Mouse (Mus musculus) limb, embryonic 13.5 days (tissue): Measurements from ENCODE around the gene Lexm. TPM values are rescaled to one million over a fixed set of nuclear protein-coding genes. Genes with fewer than 3 reads are reported as not detected.

Experiments
- ATAC-seq: fragments of 200-750 bp; cut with Nextera tagmentation; 2 replicates; pipeline ENCODE4 v1.8.0; 2017; ENCODE audit warnings: low read depth, moderate number of reproducible peaks, moderate TSS enrichment; ENCODE audit not compliant: low FRiP score
- H3K27ac ChIP-seq: fragments of 300-500 bp; sonication (generic); 2 replicates; pipeline ENCODE4 v1.5.1; 2015; ENCODE audit warnings: inconsistent platforms, mild to moderate bottlenecking, moderate library complexity
- H3K27me3 ChIP-seq: fragments of 300-500 bp; sonication (generic); 2 replicates; pipeline ENCODE4 v1.6.1; 2015; ENCODE audit warnings: mild to moderate bottlenecking, inconsistent platforms
- H3K36me3 ChIP-seq: fragments of 300-500 bp; sonication (generic); 2 replicates; pipeline ENCODE4 v1.6.1; 2015; ENCODE audit warnings: inconsistent platforms, mild to moderate bottlenecking, moderate library complexity
- H3K4me1 ChIP-seq: fragments of 300-500 bp; sonication (generic); 2 replicates; pipeline ENCODE4 v1.6.1; 2015; ENCODE audit warnings: inconsistent platforms
- H3K4me2 ChIP-seq: fragments of 300-500 bp; sonication (generic); replicated peaks from 2 replicates; pipeline ENCODE4 v1.6.1; 2015; ENCODE audit warnings: inconsistent platforms, mild to moderate bottlenecking, moderate library complexity
- H3K4me3 ChIP-seq: fragments of 300-500 bp; sonication (generic); 2 replicates; pipeline ENCODE4 v1.5.1; 2015; ENCODE audit warnings: moderate library complexity, mild to moderate bottlenecking, inconsistent platforms
- H3K9ac ChIP-seq: fragments of 300-500 bp; sonication (generic); 2 replicates; pipeline ENCODE4 v1.6.1; 2015; ENCODE audit warnings: mild to moderate bottlenecking, inconsistent platforms
- H3K9me3 ChIP-seq: fragments of 300-500 bp; sonication (generic); 2 replicates; pipeline ENCODE4 v1.6.1; 2016; ENCODE audit warnings: inconsistent platforms
- WGBS: fragments of 180-500 bp; shearing (Covaris S2); methylation state at CpG from one replicate; pipeline ENCODE4 v1.1.7; 2015; 5-methylcytosine and 5-hydroxymethylcytosine counted together
- polyA plus RNA-seq: library from polyadenylated mRNA; unstranded; fragments of >200 nt; fragmentation: Nextera tagmentation; extraction: Ambion mirVana; gene quantifications from 2 replicates; pipeline ENCODE4 v1.2.1, GENCODE M21; 2015

Lexm gene
- 0.11 and 0.42 TPM in 2 replicates for polyA plus RNA-seq

DNA sequence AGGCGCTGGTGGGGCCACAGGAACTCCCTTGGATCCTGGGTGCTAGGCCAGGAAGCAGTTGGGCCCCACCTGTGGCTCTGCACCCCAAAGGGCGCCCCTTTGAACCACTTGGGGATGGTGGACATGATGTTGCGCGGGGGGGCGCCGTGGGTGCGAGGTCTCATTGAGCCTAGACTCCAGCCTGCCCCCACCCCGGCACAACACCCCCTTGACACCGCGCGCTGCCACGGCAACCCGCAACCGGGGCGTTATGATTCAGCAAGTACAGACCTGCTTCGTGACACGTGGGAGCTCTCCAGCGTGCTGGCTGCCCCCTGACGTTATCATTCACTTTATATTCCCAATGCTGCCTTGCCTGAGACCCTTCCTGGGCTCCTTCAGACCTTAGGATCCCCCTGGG is at the start of gene Lexm:
Gene Lexm (minus strand): TSS at position 186 of the 400 bp plus-strand sequence.
- under 1% methylated on average over 18 of the region's 19 CpGs for WGBS
- H3K4me1 ChIP-seq = peaks cover 12% of the 10 kb centered on the region
- ATAC-seq = no peak; the same call in 1 of the 2 replicates

GRCm38 (mm10) chr4:106666546-106666945 is 49.5 kb upstream of the Lexm start:
- no peaks in the 10 kb centered on the region for H3K9me3 ChIP-seq
- H3K4me3 ChIP-seq = no peak overlapping the region
- no peak for ATAC-seq
- WGBS = 98% methylated on average over 2 of the region's 2 CpGs
- no peak overlapping the region for H3K4me2 ChIP-seq
- no peaks in the 10 kb centered on the region for H3K4me1 ChIP-seq
- H3K9ac ChIP-seq = no peak overlapping the region
- H3K36me3 ChIP-seq = peaks cover 100% of the 10 kb centered on the region
- no peak overlapping the region for H3K27ac ChIP-seq
- H3K27me3 ChIP-seq = no peaks in the 10 kb centered on the region

More for the DNA sequence above, at the start of gene Lexm:
- H3K27ac ChIP-seq = no peak within 1 kb of the TSS
- H3K9ac ChIP-seq = no peak within 1 kb of the TSS
- H3K36me3 ChIP-seq = no peaks in the 10 kb centered on the region
- H3K27me3 ChIP-seq = peaks cover 28% of the 10 kb centered on the region
- peak within 1 kb of the TSS; percentile 10; the same call in 1 of the 2 replicates for H3K4me3 ChIP-seq
- no peaks in the 10 kb centered on the region for H3K9me3 ChIP-seq
- peak within 1 kb of the TSS; percentile 53 for H3K4me2 ChIP-seq

DNA sequence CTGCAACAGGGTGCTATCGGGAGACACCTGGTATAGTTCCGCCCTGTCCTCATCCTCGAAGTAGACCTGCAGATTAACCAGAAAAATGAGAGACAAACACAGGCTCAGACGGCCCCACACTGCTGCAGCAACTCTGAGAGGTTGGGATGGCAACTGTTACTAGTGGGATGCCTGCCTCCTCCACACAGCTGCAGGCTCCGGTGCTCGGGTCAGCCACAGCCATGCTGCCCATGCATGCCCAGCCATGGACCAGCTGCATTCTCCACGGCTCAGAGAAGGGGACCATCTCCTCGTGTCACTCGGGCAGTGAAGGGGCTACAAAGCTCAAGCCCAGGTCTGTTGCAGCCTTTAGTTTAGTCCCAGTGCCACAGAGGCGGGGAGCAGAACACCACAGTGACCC is 48.6 kb upstream of the Lexm start:
- Histone ChIP-seq H3K9ac (no peak overlapping the region), H3K9me3 (no peaks in the 10 kb centered on the region), H3K4me2 (no peak overlapping the region), H3K27me3 (no peaks in the 10 kb centered on the region), H3K4me3 (no peak overlapping the region), H3K4me1 (no peaks in the 10 kb centered on the region), H3K36me3 (peaks cover 100% of the 10 kb centered on the region), H3K27ac (no peak overlapping the region)
- ATAC-seq = no peak
- 92% methylated on average over 10 of the region's 10 CpGs for WGBS

DNA sequence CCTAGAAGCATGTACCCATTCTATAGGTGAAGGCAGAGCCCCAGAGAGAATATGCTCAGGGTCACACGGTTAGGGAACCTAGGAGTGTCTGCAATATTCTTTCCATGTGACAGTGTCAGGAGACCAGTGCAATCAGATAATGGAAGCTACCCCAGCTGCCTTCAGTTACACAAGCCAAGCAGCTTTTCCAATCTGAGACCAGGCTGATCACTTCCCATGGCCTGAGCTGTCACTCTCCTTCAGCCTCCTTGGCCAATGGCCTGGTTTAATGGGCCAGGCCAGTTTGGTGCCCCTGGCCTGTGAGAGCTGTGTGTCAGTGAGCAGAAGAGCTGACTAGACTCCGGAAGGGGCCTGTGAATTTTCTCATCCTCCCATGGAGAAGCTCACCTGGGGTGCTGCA is 48.2 kb upstream of the Lexm start:
- no peak overlapping the region for H3K4me2 ChIP-seq
- H3K4me1 ChIP-seq = no peaks in the 10 kb centered on the region
- peaks cover 100% of the 10 kb centered on the region for H3K36me3 ChIP-seq
- no peak for ATAC-seq
- no peak overlapping the region for H3K27ac ChIP-seq
- no peak overlapping the region for H3K9ac ChIP-seq
- no peak overlapping the region for H3K4me3 ChIP-seq
- WGBS = 87% methylated on average over 2 of the region's 2 CpGs
- no peaks in the 10 kb centered on the region for H3K9me3 ChIP-seq
- no peaks in the 10 kb centered on the region for H3K27me3 ChIP-seq

DNA sequence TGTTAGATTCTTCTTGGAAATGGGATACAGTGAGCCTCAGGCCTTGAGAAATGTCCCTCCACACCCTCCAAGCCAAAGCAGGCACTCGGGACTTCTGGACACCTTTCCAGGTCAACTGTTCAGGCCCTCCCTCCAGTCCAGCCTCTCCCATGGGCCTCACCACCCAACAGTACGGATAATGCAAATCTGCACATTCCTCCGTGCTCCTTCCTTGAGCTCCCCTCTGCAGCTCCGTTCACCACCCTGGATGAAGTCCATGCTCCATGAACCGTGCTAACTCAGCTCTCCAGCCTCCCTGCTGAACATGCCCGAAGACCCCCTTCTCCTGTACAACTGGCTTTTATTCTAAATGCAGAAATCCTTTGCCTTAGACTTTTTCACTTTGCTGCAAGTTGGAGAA is 47.7 kb upstream of the Lexm start:
- Histone ChIP-seq H3K4me2 (no peak overlapping the region), H3K4me1 (no peaks in the 10 kb centered on the region), H3K4me3 (no peak overlapping the region), H3K9me3 (no peaks in the 10 kb centered on the region), H3K9ac (no peak overlapping the region), H3K36me3 (peaks cover 100% of the 10 kb centered on the region), H3K27ac (no peak overlapping the region), H3K27me3 (no peaks in the 10 kb centered on the region)
- no peak for ATAC-seq
- WGBS = 88% methylated on average over 6 of the region's 6 CpGs

GRCm38 (mm10) chr4:106663956-106664470 is 47.0 kb upstream of the Lexm start:
- H3K36me3 ChIP-seq = peaks cover 100% of the 10 kb centered on the region
- no peaks in the 10 kb centered on the region for H3K4me1 ChIP-seq
- no peak overlapping the region for H3K27ac ChIP-seq
- 84% methylated on average over 5 of the region's 5 CpGs for WGBS
- no peak overlapping the region for H3K4me3 ChIP-seq
- no peaks in the 10 kb centered on the region for H3K27me3 ChIP-seq
- no peak overlapping the region for H3K9ac ChIP-seq
- no peaks in the 10 kb centered on the region for H3K9me3 ChIP-seq
- no peak overlapping the region for H3K4me2 ChIP-seq
- ATAC-seq = no peak

DNA sequence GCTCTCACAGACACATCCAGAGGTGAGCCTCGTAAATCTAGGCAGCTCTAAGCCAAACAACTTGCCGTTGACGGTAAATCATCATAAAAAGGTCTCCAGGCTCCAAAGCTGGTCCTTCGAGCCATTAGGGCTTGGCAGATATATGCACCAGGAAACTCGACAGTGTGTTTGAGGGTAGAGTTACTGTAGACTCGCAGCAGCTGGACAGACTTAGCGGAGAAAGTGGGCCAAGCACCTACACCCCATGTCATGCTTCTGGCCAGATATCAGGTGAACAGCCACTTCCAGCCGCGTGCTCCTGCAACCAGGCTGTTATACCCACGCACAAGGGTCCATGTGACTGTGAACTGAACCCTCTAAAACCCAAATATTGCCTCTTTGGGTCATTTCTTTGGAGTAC is 38.6 kb upstream of the Lexm start:
- Histone ChIP-seq H3K9ac (no peak overlapping the region), H3K4me2 (no peak overlapping the region), H3K27me3 (no peaks in the 10 kb centered on the region), H3K4me1 (peaks cover 11% of the 10 kb centered on the region), H3K9me3 (no peaks in the 10 kb centered on the region), H3K36me3 (peaks cover 70% of the 10 kb centered on the region), H3K4me3 (no peak overlapping the region), H3K27ac (no peak overlapping the region)
- WGBS = 67% methylated on average over 10 of the region's 10 CpGs
- ATAC-seq = no peak

- Histone ChIP-seq H3K9me3 (no peaks in the 10 kb centered on the region), H3K4me1 (peaks cover 11% of the 10 kb centered on the region), H3K4me3 (no peak overlapping the region), H3K9ac (no peak overlapping the region), H3K4me2 (no peak overlapping the region), H3K36me3 (peaks cover 46% of the 10 kb centered on the region), H3K27me3 (no peaks in the 10 kb centered on the region), H3K27ac (no peak overlapping the region)
- WGBS = 92% methylated on average over 15 of the region's 15 CpGs
- no peak for ATAC-seq
Observed at GRCm38 (mm10) chr4:106653051-106653450, 36.0 kb upstream of the Lexm start.

GRCm38 (mm10) chr4:106652546-106652945 is 35.5 kb upstream of the Lexm start:
- no peak overlapping the region for H3K4me3 ChIP-seq

DNA sequence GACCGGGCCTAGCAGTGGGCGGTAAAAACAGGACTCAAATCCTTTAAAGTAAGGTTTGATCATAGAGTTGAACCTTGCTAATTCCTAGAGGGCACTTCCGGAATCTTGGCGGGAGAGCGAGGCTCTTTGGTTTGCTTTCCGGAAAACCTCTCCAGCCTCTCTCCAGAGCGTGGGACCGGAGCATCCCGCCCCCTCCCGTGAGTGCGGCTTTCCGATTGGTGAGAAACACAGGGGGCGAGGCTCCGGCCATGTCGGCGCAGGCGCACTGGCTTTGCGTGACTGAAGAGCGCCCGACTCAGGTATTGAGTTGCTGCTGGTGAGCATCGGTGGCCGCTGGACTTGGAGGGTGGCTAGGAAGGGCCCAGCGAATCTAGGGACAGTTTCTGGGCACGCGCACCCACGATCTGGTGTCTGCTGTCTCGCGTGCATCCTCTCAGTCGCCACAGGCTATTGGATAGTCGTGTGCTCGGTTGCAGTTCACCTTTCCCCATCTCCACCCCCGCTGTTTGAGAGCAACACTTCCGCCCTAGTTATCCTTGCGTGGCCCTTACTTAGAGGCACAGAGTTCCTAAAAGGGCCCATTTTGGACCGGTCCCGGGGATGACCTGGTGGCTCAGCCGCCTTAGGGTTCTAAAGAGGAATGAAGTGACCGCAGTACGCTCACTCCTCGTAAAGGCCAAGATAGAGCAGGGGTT is 33.9 kb upstream of the Lexm start, which contains the start of gene Pars2:
Gene Pars2 (plus strand): TSS at position 237 of the 695 bp plus-strand sequence.
- ATAC-seq = peak; percentile 97
- 3% methylated on average over 40 of the region's 40 CpGs for WGBS
- H3K4me2 ChIP-seq = peak within 1 kb of the TSS; percentile 90
- no peaks in the 10 kb centered on the region for H3K27me3 ChIP-seq
- peak within 1 kb of the TSS; percentile 88 for H3K9ac ChIP-seq
- H3K36me3 ChIP-seq = peaks cover 32% of the 10 kb centered on the region
- peaks cover 15% of the 10 kb centered on the region for H3K4me1 ChIP-seq
- H3K4me3 ChIP-seq = peak within 1 kb of the TSS; percentile 73
- H3K9me3 ChIP-seq = no peaks in the 10 kb centered on the region
- peak within 1 kb of the TSS; percentile 68 for H3K27ac ChIP-seq

More at GRCm38 (mm10) chr4:106652546-106652945, 35.5 kb upstream of the Lexm start:
- Histone ChIP-seq H3K27me3 (no peaks in the 10 kb centered on the region), H3K36me3 (peaks cover 43% of the 10 kb centered on the region), H3K9me3 (no peaks in the 10 kb centered on the region), H3K4me2 (no peak overlapping the region), H3K4me1 (peaks cover 11% of the 10 kb centered on the region), H3K9ac (peak overlapping the region; percentile 20; the same call in 1 of the 2 replicates), H3K27ac (no peak overlapping the region)
- 95% methylated on average over 3 of the region's 3 CpGs for WGBS
- ATAC-seq = no peak

- 57% methylated on average over 6 of the region's 6 CpGs for WGBS
- Histone ChIP-seq H3K9ac (no peak overlapping the region), H3K9me3 (no peaks in the 10 kb centered on the region), H3K36me3 (no peaks in the 10 kb centered on the region), H3K4me1 (peaks cover 37% of the 10 kb centered on the region), H3K4me3 (no peak overlapping the region), H3K27ac (no peak overlapping the region), H3K27me3 (no peaks in the 10 kb centered on the region), H3K4me2 (no peak overlapping the region)
- ATAC-seq = no peak
Observed at GRCm38 (mm10) chr4:106647137-106647536, 30.1 kb upstream of the Lexm start.

DNA sequence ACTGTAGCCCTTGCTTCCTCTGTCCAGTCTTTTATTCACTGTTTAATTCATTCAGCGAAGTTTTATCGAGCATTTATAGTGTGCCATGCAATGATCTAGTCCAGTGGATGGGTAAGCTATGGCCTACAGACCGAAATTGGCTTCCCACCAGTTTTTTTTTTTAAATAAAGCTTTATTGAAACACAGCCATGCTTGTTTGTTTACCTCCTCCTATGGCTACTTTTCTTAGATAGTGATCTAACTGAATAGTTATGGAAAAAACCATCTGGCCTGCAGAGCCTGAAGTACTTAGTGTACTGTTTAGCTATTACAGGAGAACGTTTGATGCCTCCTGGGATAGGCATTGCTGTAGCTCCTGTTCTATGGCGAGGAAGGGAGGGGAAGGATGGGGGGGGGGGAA is 28.8 kb upstream of the Lexm start:
- H3K27me3 ChIP-seq = no peaks in the 10 kb centered on the region
- H3K36me3 ChIP-seq = no peaks in the 10 kb centered on the region
- 65% methylated on average over 5 of the region's 5 CpGs for WGBS
- peaks cover 28% of the 10 kb centered on the region for H3K4me1 ChIP-seq
- H3K9ac ChIP-seq = no peak overlapping the region
- ATAC-seq = no peak
- no peaks in the 10 kb centered on the region for H3K9me3 ChIP-seq
- no peak overlapping the region for H3K27ac ChIP-seq
- no peak overlapping the region for H3K4me2 ChIP-seq
- H3K4me3 ChIP-seq = no peak overlapping the region
